Comparison of ENCODE assay signal across 35 mouse cellular contexts in the genomic region with DNA sequence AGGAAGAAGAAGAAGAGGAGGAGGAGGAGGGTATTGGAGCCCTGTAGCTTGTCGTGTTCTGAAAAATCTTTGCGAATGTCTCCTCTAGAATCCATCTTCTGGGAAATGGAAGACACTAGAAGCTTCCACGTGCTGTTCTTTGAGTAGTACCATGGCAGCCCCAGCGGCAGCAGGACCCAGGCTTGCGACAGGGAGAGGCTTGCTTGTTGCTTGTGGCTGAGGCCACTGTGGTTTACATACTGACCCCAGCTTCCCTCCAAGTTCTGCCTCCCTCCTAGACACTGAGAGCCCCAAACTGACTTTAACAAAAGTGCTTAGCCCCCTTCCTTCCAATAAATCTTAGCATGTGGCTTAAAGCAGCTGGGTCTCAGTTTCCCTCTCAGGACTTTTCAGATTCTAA. TPM values are rescaled to one million over a fixed set of nuclear protein-coding genes. Genes with fewer than 3 reads are reported as not detected.
DNase-seq lines count a peak whose midpoint lies in the region; ATAC-seq and TF ChIP-seq lines count a peak whose summit lies in the region.
"Had no signal": no experiment of that assay in that cellular context is flagged by ENCODE, and none has a peak within 500 bp of the region (broad histone marks: within the 10 kb centered on the region; RNA-seq: fewer than 3 reads in every experiment).

No protein-coding gene starts in this region.

- no peaks in the 10 kb centered on the region for H3K4me1 ChIP-seq in lung, postnatal 0 days (ENCODE audit: insufficient read depth, low read depth, low read length)
- no peaks in the 10 kb centered on the region for H3K4me1 ChIP-seq in liver, embryonic 15.5 days (replicated peaks)
- H3K4me1 ChIP-seq: hindbrain, embryonic 15.5 days; midbrain, embryonic 15.5 days; neural tube, embryonic 15.5 days had no signal

- no peak for TF ChIP-seq CTCF in gastrocnemius, adult 2 months (IDR thresholded peaks at IDR 0.05)
- TF ChIP-seq CTCF in lung, postnatal 0 days (IDR thresholded peaks at IDR 0.05), result no peak

- peak overlapping the region; percentile 11; the same call in 1 of the 2 replicates for H3K4me3 ChIP-seq in gastrocnemius, adult 2 months
- peak overlapping the region; percentile 12; the same call in 1 of the 2 replicates for H3K4me3 ChIP-seq in lung, postnatal 0 days (ENCODE audit: low read depth, low read length)
- peak overlapping the region; percentile 38 for H3K4me3 ChIP-seq in liver, embryonic 15.5 days (replicated peaks)
- H3K4me3 ChIP-seq: hindbrain, embryonic 10.5 days; hindbrain, embryonic 15.5 days; kidney, embryonic 15.5 days; layer of hippocampus, adult 2 months; lung, embryonic 15.5 days; midbrain, embryonic 10.5 days; midbrain, embryonic 15.5 days; neural tube, embryonic 15.5 days had no signal

- H3K27me3 ChIP-seq in lung, postnatal 0 days (replicated peaks; ENCODE audit: insufficient read depth, low read length), result no peaks in the 10 kb centered on the region
- no peaks in the 10 kb centered on the region for H3K27me3 ChIP-seq in liver, embryonic 15.5 days
- H3K27me3 ChIP-seq: hindbrain, embryonic 15.5 days; kidney, embryonic 15.5 days; lung, embryonic 15.5 days; midbrain, embryonic 15.5 days; neural tube, embryonic 15.5 days had no signal

- no peak for TF ChIP-seq EP300 in lung, postnatal 0 days (IDR thresholded peaks at IDR 0.05)

- H3K36me3 ChIP-seq in lung, postnatal 0 days (ENCODE audit: insufficient read depth, low read length), result no peaks in the 10 kb centered on the region
- H3K36me3 ChIP-seq in liver, embryonic 15.5 days (replicated peaks), result no peaks in the 10 kb centered on the region
- H3K36me3 ChIP-seq: heart, embryonic 10.5 days; hindbrain, embryonic 10.5 days; hindbrain, embryonic 15.5 days; kidney, embryonic 15.5 days; lung, embryonic 15.5 days; midbrain, embryonic 10.5 days; midbrain, embryonic 15.5 days; neural tube, embryonic 15.5 days had no signal

- 79% methylated on average over 5 of the region's 5 CpGs for WGBS in lung, postnatal 0 days
- 36% methylated on average over 5 of the region's 5 CpGs for WGBS in liver, embryonic 15.5 days (ENCODE audit: insufficient replicate concordance)

- intact Hi-C loops in gastrocnemius, adult 2 months (cut with DNase I), result no loop called here
- intact Hi-C loops in gastrocnemius, postnatal 36 days (cut with DNase I), result no loop called here
- intact Hi-C loops in left cerebral cortex, postnatal 10 days (cut with DNase I), result no loop called here

- H3K27ac ChIP-seq in gastrocnemius, adult 2 months, result no peak overlapping the region
- peak overlapping the region; percentile 69 for H3K27ac ChIP-seq in lung, postnatal 0 days (ENCODE audit: low read length)
- H3K27ac ChIP-seq in liver, embryonic 15.5 days (replicated peaks), result peak overlapping the region; percentile 65; the same call in 1 of the 2 replicates
- H3K27ac ChIP-seq: heart, embryonic 10.5 days; hindbrain, embryonic 15.5 days; kidney, embryonic 15.5 days; layer of hippocampus, adult 2 months; macrophage; midbrain, embryonic 10.5 days; midbrain, embryonic 15.5 days; neural tube, embryonic 15.5 days had no signal

- ATAC-seq in lung, postnatal 0 days, result no peak
- ATAC-seq in liver, embryonic 15.5 days (ENCODE audit: insufficient read depth), result no peak
- ATAC-seq: forebrain, embryonic 16.5 days; inflammation-experienced regulatory T-cells, adult 6 months; midbrain, embryonic 15.5 days had no signal

- H3K9me3 ChIP-seq in lung, postnatal 0 days (ENCODE audit: low read length), result no peaks in the 10 kb centered on the region
- H3K9me3 ChIP-seq in liver, embryonic 15.5 days (replicated peaks), result no peaks in the 10 kb centered on the region
- H3K9me3 ChIP-seq: heart, embryonic 10.5 days; hindbrain, embryonic 10.5 days; hindbrain, embryonic 15.5 days; kidney, embryonic 15.5 days; lung, embryonic 15.5 days; midbrain, embryonic 10.5 days; midbrain, embryonic 15.5 days; neural tube, embryonic 15.5 days had no signal

- H3K4me2 ChIP-seq in lung, postnatal 0 days (replicated peaks; ENCODE audit: low read depth, low read length), result peak overlapping the region; percentile 49
- H3K4me2 ChIP-seq in liver, embryonic 15.5 days, result peak overlapping the region; percentile 44
- H3K4me2 ChIP-seq: hindbrain, embryonic 15.5 days; lung, embryonic 15.5 days; midbrain, embryonic 15.5 days; neural tube, embryonic 15.5 days had no signal

- H3K9ac ChIP-seq in lung, postnatal 0 days (replicated peaks; ENCODE audit: low read depth), result no peak overlapping the region
- H3K9ac ChIP-seq in liver, embryonic 15.5 days, result no peak overlapping the region
- H3K9ac ChIP-seq: hindbrain, embryonic 15.5 days; kidney, embryonic 15.5 days; lung, embryonic 15.5 days; midbrain, embryonic 15.5 days; neural tube, embryonic 15.5 days had no signal

- no peak for DNase-seq in gastrocnemius, adult 2 months
- DNase-seq in gastrocnemius, postnatal 36 days, result no peak
- no peak for DNase-seq in lung, postnatal 0 days (ENCODE audit: low spot score)
- no peak for DNase-seq in lung, postnatal 14 days
- DNase-seq in Muller cell, postnatal 12 days (ENCODE audit: inconsistent ontology term), result no peak
- DNase-seq in left cerebral cortex, postnatal 10 days (ENCODE audit: extremely low spot score in 1 of 2, low spot score in 2 of 2), result no peak
- no peak for DNase-seq in kidney, postnatal 14 days
- DNase-seq: kidney, adult 11 months; retina, postnatal 1 day; right cerebral cortex, postnatal 14 days had no signal

RNA-seq across cellular contexts. Expression of gene Slc36a2, which starts 0.6 kb away (rescaled TPM):
- total RNA-seq in gastrocnemius, adult 2 months (2021), result under 1 TPM; 0.15 to 0.61 TPM
- total RNA-seq in gastrocnemius, postnatal 36 days (2021), result 1 to 10 TPM in 1 of 2 experiments, under 1 TPM in 1; 0.59 to 1.5 TPM
- polyA plus RNA-seq in lung, postnatal 0 days (2015; fragmentation: Nextera tagmentation; extraction: Ambion mirVana), result 25.4 and 32.4 TPM in 2 replicates
- polyA plus RNA-seq in liver, embryonic 15.5 days (2015; fragmentation: Nextera tagmentation; extraction: Ambion mirVana), result 27.3 and 33.2 TPM in 2 replicates
- total RNA-seq in left cerebral cortex, postnatal 10 days (2021), result under 1 TPM; 0.17 to 0.63 TPM
- total RNA-seq: MEL had no signal
- polyA plus RNA-seq: forebrain, embryonic 11.5 days; macrophage had no signal

RNA-seq across cellular contexts. Expression of gene Slc36a1, which starts 19.9 kb away (rescaled TPM):
- total RNA-seq in gastrocnemius, adult 2 months (2021), result 1 to 10 TPM; 6.2 TPM
- total RNA-seq in gastrocnemius, postnatal 36 days (2021), result 1 to 10 TPM; 5.5 to 5.7 TPM
- 1.7 and 1.8 TPM in 2 replicates for polyA plus RNA-seq in lung, postnatal 0 days (2015; fragmentation: Nextera tagmentation; extraction: Ambion mirVana)
- 1.8 and 2.6 TPM in 2 replicates for polyA plus RNA-seq in liver, embryonic 15.5 days (2015; fragmentation: Nextera tagmentation; extraction: Ambion mirVana)
- total RNA-seq in left cerebral cortex, postnatal 10 days (2021), result 10 to 100 TPM; 58.5 to 59.0 TPM

RNA-seq across cellular contexts. Expression of gene Slc36a3, which starts 32.7 kb away (rescaled TPM):
- total RNA-seq in gastrocnemius, adult 2 months (2021), result not detected
- total RNA-seq in gastrocnemius, postnatal 36 days (2021), result not detected
- 0.07 TPM in 1 of 2 replicates, not detected in the other for polyA plus RNA-seq in lung, postnatal 0 days (2015; fragmentation: Nextera tagmentation; extraction: Ambion mirVana)
- not detected in 2 replicates for polyA plus RNA-seq in liver, embryonic 15.5 days (2015; fragmentation: Nextera tagmentation; extraction: Ambion mirVana)
- total RNA-seq in left cerebral cortex, postnatal 10 days (2021), result not detected
- total RNA-seq: adrenal gland, postnatal 25 days; gastrocnemius, adult 8-10 months; layer of hippocampus, adult 2 months; layer of hippocampus, postnatal 14 days; left cerebral cortex, adult 8-10 months; left cerebral cortex, postnatal 4 days had no signal
- polyA plus RNA-seq: brain, embryonic 14.5 days; embryonic facial prominence, embryonic 11.5 days; forebrain, embryonic 11.5 days; forebrain, embryonic 16.5 days; heart, embryonic 10.5 days; heart, postnatal 0 days; hindbrain, embryonic 10.5 days; hindbrain, embryonic 15.5 days; kidney, embryonic 15.5 days; limb, embryonic 14.5 days; lung, embryonic 15.5 days; midbrain, embryonic 10.5 days; midbrain, embryonic 15.5 days; neural tube, embryonic 15.5 days; stomach, embryonic 14.5 days had no signal

Comparison
In these comparisons a context has a peak if more than half of its experiments do, and no peak if none do; other contexts are left out.
1. RNA of gene Slc36a1, which starts 19.9 kb away (total RNA-seq): 58.5 to 59.0 TPM in left cerebral cortex, postnatal 10 days; 6.2 TPM in gastrocnemius, adult 2 months and 5.5 to 5.7 TPM in gastrocnemius, postnatal 36 days; every median in the first group is over 4 times any median in the second.
2. Peak in every context shown above with its lines, with median percentiles within 50 percentile points of each other: H3K4me3 ChIP-seq.